Mouse (Mus musculus): ENCODE data around the gene Gm20773. TPM values are rescaled to one million over a fixed set of nuclear protein-coding genes. Genes with fewer than 3 reads are reported as not detected.
"Not testable (repeated sequence)": the region's sequence is repeated elsewhere in the genome, so short reads cannot be mapped to it uniquely, and the experiment has no call there.

Gene Gm20773
- not detected in 2 replicates for polyA plus RNA-seq (2015; fragmentation: Nextera tagmentation; extraction: Ambion mirVana)

DNA sequence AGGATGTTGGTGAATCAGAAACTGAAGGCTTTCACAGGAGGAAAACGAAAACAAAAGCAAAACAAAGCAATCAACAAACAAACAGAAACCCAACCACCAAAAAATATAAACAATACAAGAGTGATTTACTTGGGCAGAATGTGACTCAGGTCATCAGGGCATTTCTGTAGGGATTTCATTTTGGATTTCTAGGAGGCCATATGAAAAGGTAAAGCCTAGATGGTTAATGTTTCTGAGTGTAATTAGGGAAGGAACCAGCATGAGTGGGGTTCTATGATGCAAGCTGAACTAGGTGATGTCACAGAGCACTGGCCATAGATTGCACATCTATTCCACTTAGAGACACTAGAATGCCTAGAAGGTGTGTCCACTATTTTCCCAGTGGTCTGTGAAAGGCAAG lies at the start of gene Gm20773:
Gene Gm20773 (plus strand): TSS at position 301 of the 400 bp plus-strand sequence.
- H3K4me2 ChIP-seq (replicated peaks); H3K4me3 ChIP-seq (replicated peaks); H3K27me3 ChIP-seq; H3K36me3 ChIP-seq; H3K9ac ChIP-seq (replicated peaks); H3K4me1 ChIP-seq (replicated peaks); H3K9me3 ChIP-seq; ATAC-seq; H3K27ac ChIP-seq: not testable (repeated sequence)
- WGBS, result no CpG with 5 or more reads among the region's 1 CpGs

DNA sequence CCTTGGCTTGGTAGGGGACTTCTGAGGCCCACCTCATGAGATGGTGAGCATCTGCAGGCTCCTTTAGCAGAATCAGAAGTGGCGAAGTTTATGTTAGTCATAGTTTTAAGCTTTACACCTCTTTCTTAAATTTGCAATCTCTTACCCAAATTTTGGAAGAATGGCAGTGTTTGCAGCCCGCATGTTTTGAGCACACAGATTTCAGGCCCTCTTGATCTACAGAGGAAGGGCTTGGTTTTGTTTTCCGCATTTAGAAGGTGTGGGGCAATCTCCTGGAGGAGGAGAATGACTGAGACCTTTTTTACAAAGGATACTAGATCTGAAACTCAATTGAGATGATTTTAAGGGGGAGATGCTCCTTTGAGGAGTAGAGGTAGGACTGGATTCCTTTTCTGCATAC lies 28.3 kb upstream of the Gm20773 start, which contains the start of gene Gm21866:
Gene Gm21866 (minus strand): TSS at position 101 of the 400 bp plus-strand sequence.
- H3K4me3 ChIP-seq (replicated peaks); H3K4me1 ChIP-seq (replicated peaks); H3K36me3 ChIP-seq; H3K9me3 ChIP-seq; H3K9ac ChIP-seq (replicated peaks); ATAC-seq; H3K27ac ChIP-seq; H3K27me3 ChIP-seq; H3K4me2 ChIP-seq (replicated peaks): not testable (repeated sequence)
- WGBS, result no CpG with 5 or more reads among the region's 3 CpGs

Other genes starting within 250 kb of the Gm20773 start
- gene Gm21440, start 241.6 kb upstream of the Gm20773 start, polyA plus RNA-seq (2015; fragmentation: Nextera tagmentation; extraction: Ambion mirVana), result not detected in 2 replicates
- gene Gm21454, start 241.6 kb upstream of the Gm20773 start, polyA plus RNA-seq (2015; fragmentation: Nextera tagmentation; extraction: Ambion mirVana), result not detected in 2 replicates
- not detected in 2 replicates for gene Gm21725, start 145.0 kb upstream of the Gm20773 start, polyA plus RNA-seq (2015; fragmentation: Nextera tagmentation; extraction: Ambion mirVana)
- not detected in 2 replicates for gene Gm21866, start 28.4 kb upstream of the Gm20773 start, polyA plus RNA-seq (2015; fragmentation: Nextera tagmentation; extraction: Ambion mirVana)